Mouse (Mus musculus) neural tube, embryonic 13.5 days (tissue): ENCODE data around the gene Lsm3. TPM values are rescaled to one million over a fixed set of nuclear protein-coding genes. Genes with fewer than 3 reads are reported as not detected.

Source experiments
- ATAC-seq: fragments of 200-750 bp; cut with Nextera tagmentation; 2 replicates; pipeline ENCODE4 v1.8.0; 2017; ENCODE audit warnings: low read depth, mild to moderate bottlenecking, moderate TSS enrichment, moderate library complexity
- H3K27ac ChIP-seq: fragments of 300-500 bp; sonication (generic); replicated peaks from 2 replicates; pipeline ENCODE4 v1.5.1; 2015; ENCODE audit warnings: moderate library complexity, mild to moderate bottlenecking, inconsistent platforms
- H3K27me3 ChIP-seq: fragments of 300-500 bp; sonication (generic); 2 replicates; pipeline ENCODE4 v1.6.1; 2015; ENCODE audit warnings: mild to moderate bottlenecking, inconsistent platforms
- H3K36me3 ChIP-seq: fragments of 300-500 bp; sonication (generic); 2 replicates; pipeline ENCODE4 v1.6.1; 2015; ENCODE audit warnings: mild to moderate bottlenecking, inconsistent platforms
- H3K4me1 ChIP-seq: fragments of 300-500 bp; sonication (generic); replicated peaks from 2 replicates; pipeline ENCODE4 v1.6.1; 2015; ENCODE audit warnings: inconsistent platforms
- H3K4me2 ChIP-seq: fragments of 300-500 bp; sonication (generic); 2 replicates; pipeline ENCODE4 v1.6.1; 2015; ENCODE audit warnings: inconsistent platforms, mild to moderate bottlenecking, moderate library complexity
- H3K4me3 ChIP-seq: fragments of 300-500 bp; sonication (generic); 2 replicates; pipeline ENCODE4 v1.5.1; 2015; ENCODE audit warnings: mild to moderate bottlenecking, inconsistent platforms
- H3K9ac ChIP-seq: fragments of 300-500 bp; sonication (generic); 2 replicates; pipeline ENCODE4 v1.6.1; 2015; ENCODE audit warnings: moderate library complexity, mild to moderate bottlenecking, inconsistent platforms
- H3K9me3 ChIP-seq: fragments of 300-500 bp; sonication (generic); 2 replicates; pipeline ENCODE4 v1.6.1; 2016; ENCODE audit warnings: inconsistent platforms
- WGBS: fragments of 180-500 bp; shearing (Covaris S2); methylation state at CpG from one replicate; pipeline ENCODE4 v1.1.7; 2015; 5-methylcytosine and 5-hydroxymethylcytosine counted together
- polyA plus RNA-seq: library from polyadenylated mRNA; unstranded; fragments of >200 nt; fragmentation: Nextera tagmentation; extraction: Ambion mirVana; gene quantifications from 2 replicates; pipeline ENCODE4 v1.2.1, GENCODE M21; 2015

The Lsm3 gene
- polyA plus RNA-seq, 1 experiment from 2014 or later = 167 TPM

- Histone ChIP-seq H3K27me3 (no peaks in the 10 kb centered on the region), H3K9me3 (no peaks in the 10 kb centered on the region), H3K4me3 (no peak overlapping the region), H3K27ac (no peak overlapping the region), H3K9ac (no peak overlapping the region), H3K4me1 (no peaks in the 10 kb centered on the region), H3K36me3 (peaks cover 99% of the 10 kb centered on the region), H3K4me2 (no peak overlapping the region)
- ATAC-seq = no peak
- 93% methylated on average over 15 of the region's 15 CpGs for WGBS
These were observed 28.8 kb upstream of the Lsm3 start for GRCm38 (mm10) chr6:91486736-91487453.

- H3K9ac ChIP-seq = no peak overlapping the region
- H3K27me3 ChIP-seq = no peaks in the 10 kb centered on the region
- no peak overlapping the region for H3K4me2 ChIP-seq
- H3K4me1 ChIP-seq = no peaks in the 10 kb centered on the region
- H3K4me3 ChIP-seq = no peak overlapping the region
- no peak overlapping the region for H3K27ac ChIP-seq
- ATAC-seq = no peak
- peaks cover 95% of the 10 kb centered on the region for H3K36me3 ChIP-seq
- WGBS = 86% methylated on average over 9 of the region's 9 CpGs
- H3K9me3 ChIP-seq = no peaks in the 10 kb centered on the region
These were observed 27.1 kb upstream of the Lsm3 start for GRCm38 (mm10) chr6:91488496-91489212.

GRCm38 (mm10) chr6:91489872-91490271 is 25.9 kb upstream of the Lsm3 start:
- Histone ChIP-seq H3K4me3 (no peak overlapping the region), H3K9me3 (no peaks in the 10 kb centered on the region), H3K27ac (no peak overlapping the region), H3K27me3 (no peaks in the 10 kb centered on the region), H3K9ac (no peak overlapping the region), H3K4me1 (no peaks in the 10 kb centered on the region), H3K4me2 (no peak overlapping the region), H3K36me3 (peaks cover 93% of the 10 kb centered on the region)
- ATAC-seq = no peak
- WGBS = 90% methylated on average over 10 of the region's 10 CpGs

GRCm38 (mm10) chr6:91491004-91491403 is 24.7 kb upstream of the Lsm3 start:
- 76% methylated on average over 6 of the region's 6 CpGs for WGBS

GRCm38 (mm10) chr6:91493053-91493452 is 22.7 kb upstream of the Lsm3 start:
- Histone ChIP-seq H3K27me3 (no peaks in the 10 kb centered on the region), H3K9me3 (no peaks in the 10 kb centered on the region), H3K27ac (no peak overlapping the region), H3K4me3 (no peak overlapping the region), H3K4me2 (no peak overlapping the region), H3K36me3 (peaks cover 93% of the 10 kb centered on the region), H3K4me1 (no peaks in the 10 kb centered on the region), H3K9ac (no peak overlapping the region)
- 87% methylated on average over 10 of the region's 10 CpGs for WGBS
- no peak for ATAC-seq

More at GRCm38 (mm10) chr6:91491004-91491403, 24.7 kb upstream of the Lsm3 start:
- peaks cover 93% of the 10 kb centered on the region for H3K36me3 ChIP-seq
- H3K4me2 ChIP-seq = no peak overlapping the region
- H3K4me3 ChIP-seq = no peak overlapping the region
- no peaks in the 10 kb centered on the region for H3K27me3 ChIP-seq
- H3K9me3 ChIP-seq = no peaks in the 10 kb centered on the region
- H3K4me1 ChIP-seq = no peaks in the 10 kb centered on the region
- no peak overlapping the region for H3K9ac ChIP-seq
- no peak for ATAC-seq
- no peak overlapping the region for H3K27ac ChIP-seq

- H3K27ac ChIP-seq = no peak overlapping the region
- no peak overlapping the region for H3K4me2 ChIP-seq
- no peaks in the 10 kb centered on the region for H3K9me3 ChIP-seq
- WGBS = 87% methylated on average over 8 of the region's 8 CpGs
- ATAC-seq = no peak
- H3K4me1 ChIP-seq = no peaks in the 10 kb centered on the region
- no peak overlapping the region for H3K9ac ChIP-seq
- no peaks in the 10 kb centered on the region for H3K27me3 ChIP-seq
- H3K4me3 ChIP-seq = no peak overlapping the region
- peaks cover 94% of the 10 kb centered on the region for H3K36me3 ChIP-seq
These were observed 21.2 kb upstream of the Lsm3 start for GRCm38 (mm10) chr6:91494526-91494925.

GRCm38 (mm10) chr6:91503302-91503701 is 12.4 kb upstream of the Lsm3 start:
- WGBS = 86% methylated on average over 1 of the region's 1 CpGs
- no peak overlapping the region for H3K9ac ChIP-seq
- no peaks in the 10 kb centered on the region for H3K9me3 ChIP-seq
- H3K36me3 ChIP-seq = peaks cover 100% of the 10 kb centered on the region
- H3K4me2 ChIP-seq = no peak overlapping the region
- no peak for ATAC-seq
- H3K4me1 ChIP-seq = no peaks in the 10 kb centered on the region
- H3K27me3 ChIP-seq = no peaks in the 10 kb centered on the region
- no peak overlapping the region for H3K4me3 ChIP-seq
- H3K27ac ChIP-seq = no peak overlapping the region

- Histone ChIP-seq H3K9me3 (no peaks in the 10 kb centered on the region), H3K27me3 (no peaks in the 10 kb centered on the region), H3K4me3 (no peak overlapping the region), H3K4me2 (no peak overlapping the region), H3K4me1 (no peaks in the 10 kb centered on the region), H3K36me3 (peaks cover 94% of the 10 kb centered on the region), H3K9ac (no peak overlapping the region), H3K27ac (no peak overlapping the region)
- no peak for ATAC-seq
- 92% methylated on average over 5 of the region's 5 CpGs for WGBS
These were observed 9.7 kb upstream of the Lsm3 start for GRCm38 (mm10) chr6:91506036-91506435.

GRCm38 (mm10) chr6:91508041-91508440 is 7.7 kb upstream of the Lsm3 start:
- H3K4me2 ChIP-seq = no peak overlapping the region
- H3K4me3 ChIP-seq = no peak overlapping the region
- no peak overlapping the region for H3K9ac ChIP-seq
- no peaks in the 10 kb centered on the region for H3K4me1 ChIP-seq
- ATAC-seq = no peak
- H3K9me3 ChIP-seq = no peaks in the 10 kb centered on the region
- WGBS = 93% methylated on average over 3 of the region's 3 CpGs
- H3K27ac ChIP-seq = no peak overlapping the region
- H3K27me3 ChIP-seq = no peaks in the 10 kb centered on the region
- H3K36me3 ChIP-seq = peaks cover 74% of the 10 kb centered on the region

GRCm38 (mm10) chr6:91509326-91509725 is 6.4 kb upstream of the Lsm3 start:
- Histone ChIP-seq H3K9ac (no peak overlapping the region), H3K9me3 (no peaks in the 10 kb centered on the region), H3K4me2 (no peak overlapping the region), H3K27me3 (no peaks in the 10 kb centered on the region), H3K27ac (no peak overlapping the region), H3K4me1 (peaks cover 1% of the 10 kb centered on the region), H3K36me3 (peaks cover 62% of the 10 kb centered on the region), H3K4me3 (no peak overlapping the region)
- ATAC-seq = 0 out of 2 replicates have a peak, but pooled peaks have one; percentile 15
- 44% methylated on average over 7 of the region's 7 CpGs for WGBS

- H3K27me3 ChIP-seq = no peaks in the 10 kb centered on the region
- 86% methylated on average over 10 of the region's 10 CpGs for WGBS
- no peak for ATAC-seq
- H3K4me3 ChIP-seq = no peak overlapping the region
- H3K27ac ChIP-seq = no peak overlapping the region
- H3K4me1 ChIP-seq = peaks cover 10% of the 10 kb centered on the region
- H3K9me3 ChIP-seq = no peaks in the 10 kb centered on the region
- H3K36me3 ChIP-seq = peaks cover 53% of the 10 kb centered on the region
- H3K4me2 ChIP-seq = no peak overlapping the region
- no peak overlapping the region for H3K9ac ChIP-seq
These were observed 5.5 kb upstream of the Lsm3 start for GRCm38 (mm10) chr6:91510211-91510610.

GRCm38 (mm10) chr6:91514135-91514534 is 1.6 kb upstream of the Lsm3 start:
- Histone ChIP-seq H3K9ac (peak overlapping the region; percentile 76), H3K9me3 (no peaks in the 10 kb centered on the region), H3K36me3 (peaks cover 31% of the 10 kb centered on the region), H3K4me2 (peak overlapping the region; percentile 71), H3K27me3 (no peaks in the 10 kb centered on the region), H3K27ac (no peak overlapping the region), H3K4me3 (no peak overlapping the region; the same call in 1 of the 2 replicates), H3K4me1 (peaks cover 23% of the 10 kb centered on the region)
- ATAC-seq = no peak
